ENCODE assay signal across 14 mouse cellular contexts in genomic region chr13:59746711-59747110, GRCm38 (mm10). TPM values are rescaled to one million over a fixed set of nuclear protein-coding genes. Genes with fewer than 3 reads are reported as not detected.
DNase-seq lines count a peak whose midpoint lies in the region; TF ChIP-seq lines count a peak whose summit lies in the region.
"Had no signal": no experiment of that assay in that cellular context is flagged by ENCODE, and none has a peak within 500 bp of the region (broad histone marks: within the 10 kb centered on the region; RNA-seq: fewer than 3 reads in every experiment).

Gene 1700014D04Rik (minus strand): TSS chr13:59746752.

- intact Hi-C loops in left cerebral cortex, postnatal 36 days (cut with DNase I) = no loop called here

- TF ChIP-seq CTCF in cortical plate, adult 2 months (IDR thresholded peaks at IDR 0.05; ENCODE audit: extremely low read depth, insufficient read depth, low read length) = no peak

- peak; percentile 15 to 32 for DNase-seq in cerebellum, postnatal 25 days
- DNase-seq in cerebellum, postnatal 4 days (ENCODE audit: low spot score in 2 of 2) = no peak
- peak; percentile 42 for DNase-seq in layer of hippocampus, adult 9-11 months
- DNase-seq in layer of hippocampus, postnatal 10 days (ENCODE audit: low spot score in 2 of 2) = no peak
- peak; percentile 63 to 65 for DNase-seq in left cerebral cortex, postnatal 36 days (ENCODE audit: low spot score in 2 of 2)
- no peak for DNase-seq in spleen, postnatal 4 days (ENCODE audit: low spot score in 2 of 2)
- DNase-seq in adrenal gland, postnatal 14 days = no peak
- DNase-seq: adrenal gland, postnatal 25 days; gastrocnemius, adult 2 months; thymus, adult 2 months had no signal

- H3K27ac ChIP-seq in cortical plate, adult 2 months (ENCODE audit: insufficient read depth, low read length) = peak within 1 kb of the TSS; percentile 4; the same call in 1 of the 2 replicates
- H3K27ac ChIP-seq: gastrocnemius, adult 2 months; limb, embryonic 10.5 days; liver, embryonic 15.5 days had no signal

- TF ChIP-seq POLR2A in cortical plate, adult 2 months (IDR thresholded peaks at IDR 0.05; ENCODE audit: extremely low read depth, insufficient read depth, low read length) = no peak

- H3K4me3 ChIP-seq in cortical plate, adult 2 months (ENCODE audit: insufficient read depth, low read length) = no peak within 1 kb of the TSS
- H3K4me3 ChIP-seq: gastrocnemius, adult 2 months; limb, embryonic 10.5 days; liver, embryonic 15.5 days had no signal

- H3K4me1 ChIP-seq in cortical plate, adult 2 months (ENCODE audit: control insufficient read depth, insufficient read depth, low read length) = peaks cover 5% of the 10 kb centered on the region

RNA-seq across cellular contexts. Expression of gene 1700014D04Rik, which starts in this region (rescaled TPM):
- total RNA-seq in layer of hippocampus, postnatal 10 days (2021) = 1 to 10 TPM in 1 of 2 experiments, under 1 TPM in 1; 0.56 to 1.2 TPM
- 0.34 and 0.56 TPM in 2 replicates for polyA plus RNA-seq in cortical plate, adult 2 months (2012; rRNA removed)
- 1 to 10 TPM in 1 of 2 experiments, under 1 TPM in 1; 0.86 to 1.3 TPM for total RNA-seq in left cerebral cortex, postnatal 36 days (2021)
- not detected in 2 replicates for total RNA-seq in adrenal gland, postnatal 14 days (2021)
- total RNA-seq: adrenal gland, postnatal 25 days; gastrocnemius, adult 2 months had no signal
- polyA plus RNA-seq: intestine, postnatal 0 days; liver, embryonic 15.5 days had no signal

Comparison
In these comparisons a context has a peak if more than half of its experiments do, and no peak if none do; other contexts are left out.
1. DNase-seq: peak in cerebellum, postnatal 25 days (2 of 2), layer of hippocampus, adult 9-11 months (single experiment) and left cerebral cortex, postnatal 36 days (2 of 2); none in cerebellum, postnatal 4 days (0 of 2), layer of hippocampus, postnatal 10 days (0 of 2), spleen, postnatal 4 days (0 of 2) and adrenal gland, postnatal 14 days (single experiment).